Mouse (Mus musculus) layer of hippocampus, adult 9-10 months (tissue): ENCODE data around the gene Steap2.
"Not testable (repeated sequence)": the region's sequence is repeated elsewhere in the genome, so short reads cannot be mapped to it uniquely, and the experiment has no call there.

Experiments used
- DNase-seq: peaks from one replicate; pipeline ENCODE4 v3.0.0; 2022; ENCODE audit warnings: low spot score

The Steap2 gene

DNA sequence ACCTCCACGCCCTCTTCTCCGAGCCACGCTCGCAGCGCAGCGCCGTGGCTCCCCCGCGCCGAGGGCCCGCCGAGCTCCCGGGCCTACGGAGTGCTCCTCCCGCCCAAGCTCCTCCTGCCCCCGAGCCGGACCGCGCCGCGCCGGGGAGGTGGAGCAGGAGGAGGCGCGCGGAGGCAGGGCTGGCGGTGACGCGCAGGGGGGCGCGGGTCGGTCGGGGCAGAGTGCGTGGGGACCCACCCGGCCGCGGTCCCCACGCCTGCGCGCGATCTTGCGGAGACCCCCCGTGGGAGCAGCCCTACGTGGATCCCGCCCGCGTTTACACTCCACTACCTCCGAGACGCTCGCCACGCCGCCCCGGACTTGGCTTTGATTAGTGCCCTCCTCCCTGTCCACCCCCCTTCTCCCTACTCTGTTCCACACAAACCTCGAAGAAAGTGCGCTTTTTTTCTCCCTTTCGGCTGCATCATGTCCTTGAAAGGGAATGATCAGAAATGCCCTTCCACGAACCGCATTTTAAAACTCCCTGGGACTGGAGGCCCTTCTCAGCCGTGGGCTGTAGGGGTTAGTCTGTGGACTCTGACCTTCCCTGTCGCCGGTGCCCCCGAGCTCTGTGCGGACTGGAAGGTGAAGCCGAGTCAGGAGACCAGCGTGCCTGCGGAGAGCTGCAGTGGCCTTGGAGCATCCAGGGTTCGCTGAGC, at the start of gene Steap2:
Gene Steap2, minus strand, starts transcription at position 623 of the 698 bp plus-strand sequence.
- no peak for DNase-seq

DNA sequence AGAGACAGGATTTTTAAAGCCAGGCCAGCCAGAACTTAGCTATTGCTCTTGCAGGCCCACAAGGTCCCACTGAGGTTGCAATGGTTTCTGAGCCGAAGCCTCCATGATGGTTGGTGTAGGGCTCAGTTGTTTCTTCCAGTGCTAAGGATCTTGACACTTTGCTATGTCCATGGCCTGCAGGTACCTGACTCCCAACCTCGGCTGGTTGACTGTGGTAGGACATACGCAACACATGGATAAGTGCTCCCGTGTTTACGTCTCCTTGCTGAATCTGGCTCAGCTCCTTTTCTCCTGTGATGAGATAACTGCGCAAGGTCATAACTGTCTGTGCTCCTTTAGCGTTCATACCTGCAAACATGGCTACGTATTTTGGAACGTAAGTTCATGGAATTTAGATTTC, 40.1 kb upstream of the Steap2 start:
- DNase-seq: no peak

DNA sequence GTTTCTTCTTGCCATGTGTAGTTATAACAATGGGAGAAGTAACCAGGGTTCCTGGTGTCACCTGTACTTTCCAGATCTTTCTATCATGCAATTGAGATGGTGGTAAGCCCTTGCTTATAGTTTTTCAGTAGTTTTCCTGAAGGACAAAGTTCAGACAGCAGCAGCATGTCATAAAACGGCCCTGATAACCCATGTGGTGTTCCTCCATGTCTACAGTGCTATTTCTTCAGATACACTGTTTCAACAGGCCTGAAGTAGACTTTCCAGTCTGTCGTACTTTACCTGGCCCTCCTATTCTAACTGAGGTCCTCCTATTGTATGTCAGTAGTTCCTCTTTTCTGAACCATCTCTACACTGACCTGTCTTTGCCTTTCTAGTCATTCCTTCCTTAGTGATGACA, 38.5 kb upstream of the Steap2 start:
- no peak for DNase-seq

DNA sequence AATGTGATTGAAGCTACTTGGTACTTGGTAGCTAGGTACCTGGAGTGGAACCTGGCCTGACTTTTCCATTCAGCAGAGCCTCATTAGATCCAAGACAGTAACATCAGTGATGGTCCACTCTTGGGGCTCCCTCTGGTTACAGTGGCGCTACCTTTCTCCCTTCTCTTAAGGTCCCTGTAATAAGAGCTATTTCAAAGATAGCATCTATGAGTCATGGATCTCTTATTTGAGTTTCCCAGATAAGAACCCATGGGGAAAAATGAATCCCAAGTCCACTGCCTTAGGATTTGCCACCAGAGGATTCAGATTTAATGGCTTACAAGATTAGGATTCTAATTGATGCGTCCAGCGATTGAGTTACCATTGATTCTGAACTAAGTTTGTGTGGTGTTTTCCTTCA, 37.8 kb upstream of the Steap2 start:
- DNase-seq: no peak

DNA sequence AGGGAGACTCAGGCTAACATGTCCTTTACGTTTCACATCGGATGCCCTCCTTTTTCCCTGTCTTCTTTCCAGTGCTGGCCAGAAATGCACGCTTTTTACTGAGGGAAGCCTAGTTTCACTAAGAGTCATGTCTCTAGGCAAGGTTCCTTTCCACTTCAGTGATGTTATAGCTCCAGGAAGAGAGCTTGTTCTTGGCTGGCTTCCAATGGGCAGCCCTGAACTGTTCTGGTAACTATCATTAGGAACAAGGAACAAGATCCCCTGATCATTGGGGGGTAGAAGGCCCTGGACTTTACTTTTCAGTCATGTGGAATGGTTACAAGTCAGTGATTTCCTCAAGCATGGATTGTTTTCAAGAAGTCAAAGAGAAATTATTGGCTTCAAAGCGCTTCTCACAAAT, 35.5 kb upstream of the Steap2 start:
- DNase-seq: no peak

DNA sequence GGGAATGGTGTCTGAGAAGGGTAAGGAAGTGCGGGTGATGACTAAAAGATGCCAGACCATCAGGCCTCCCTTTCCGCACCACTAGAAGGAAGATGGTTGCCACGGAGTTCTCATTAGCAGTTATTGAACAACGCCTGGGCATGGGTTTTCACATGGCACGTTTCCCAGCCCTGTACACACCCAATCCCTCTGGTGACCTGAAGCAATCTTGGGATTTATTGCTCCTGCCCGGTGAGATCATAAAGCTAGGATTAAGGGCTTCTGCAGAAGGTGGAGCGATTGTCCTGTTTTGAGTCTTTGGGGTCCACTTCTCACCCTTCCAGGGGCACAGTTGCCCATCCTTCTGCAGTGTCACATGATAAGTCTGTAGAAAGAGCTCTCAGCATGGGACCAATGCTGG, 27.8 kb upstream of the Steap2 start:
- DNase-seq: no peak

DNA sequence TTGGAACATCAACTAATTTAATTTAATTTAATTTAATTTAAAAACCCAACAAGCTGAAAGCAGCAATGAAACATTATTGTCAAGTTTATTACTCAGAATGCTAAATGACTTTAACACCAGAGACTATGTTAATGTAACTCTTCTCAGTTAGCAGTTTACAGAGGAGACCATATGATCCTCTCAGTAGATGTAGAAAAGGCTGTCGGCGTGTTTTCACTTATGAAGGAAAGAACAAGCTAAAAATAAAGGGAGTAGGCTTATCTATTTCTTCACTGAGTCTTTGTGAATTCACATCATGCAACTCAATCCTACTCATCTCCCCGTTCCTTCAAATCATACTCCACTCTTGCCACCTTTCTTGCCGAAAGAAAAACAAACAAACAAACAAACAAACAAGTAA, 16.7 kb upstream of the Steap2 start:
- DNase-seq: no peak

DNA sequence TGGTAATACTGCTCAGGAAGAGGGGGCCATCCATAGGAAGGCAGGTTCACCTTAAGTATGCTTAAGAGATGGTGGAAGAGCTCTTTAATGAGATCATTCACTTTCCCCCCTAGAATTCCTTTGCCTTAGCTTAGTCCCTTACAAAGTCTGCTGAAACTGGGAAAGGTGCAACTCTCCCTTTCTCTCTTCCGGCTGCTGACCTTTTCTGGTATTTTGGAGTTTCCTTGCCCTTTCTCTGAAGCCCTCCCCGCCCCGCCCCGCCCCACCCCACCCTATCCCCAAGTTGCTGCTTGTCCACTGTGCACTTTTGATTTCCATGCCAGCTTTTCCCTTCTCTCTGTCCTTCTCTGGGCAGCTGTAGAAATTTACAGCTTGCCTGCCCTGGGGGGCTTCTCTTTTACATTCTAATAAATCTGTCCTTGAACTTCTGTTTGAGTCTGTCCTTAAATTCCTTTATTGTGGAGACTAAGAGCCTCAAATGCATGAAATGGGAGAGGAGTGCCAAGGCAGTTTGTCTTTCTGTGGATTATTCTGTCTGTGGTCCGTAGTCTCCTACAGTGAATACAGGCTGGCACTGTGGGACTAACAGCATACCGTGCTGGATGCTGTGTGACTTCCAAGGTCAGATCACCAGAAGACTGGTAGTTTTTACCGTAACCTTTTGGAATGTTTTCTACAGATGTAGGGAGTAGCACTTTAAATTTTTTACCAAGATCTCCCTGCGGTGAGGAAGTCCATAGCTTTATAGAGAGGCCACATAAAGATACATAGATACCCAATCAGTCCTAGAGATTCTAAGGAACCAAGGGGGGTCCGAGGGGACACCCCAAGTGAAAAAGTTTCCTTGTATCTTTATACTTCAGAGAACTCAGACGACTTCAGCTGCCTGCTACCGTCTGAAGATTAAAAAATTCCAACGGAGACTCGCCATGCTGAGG, 13.2 kb upstream of the Steap2 start:
- no peak for DNase-seq

DNA sequence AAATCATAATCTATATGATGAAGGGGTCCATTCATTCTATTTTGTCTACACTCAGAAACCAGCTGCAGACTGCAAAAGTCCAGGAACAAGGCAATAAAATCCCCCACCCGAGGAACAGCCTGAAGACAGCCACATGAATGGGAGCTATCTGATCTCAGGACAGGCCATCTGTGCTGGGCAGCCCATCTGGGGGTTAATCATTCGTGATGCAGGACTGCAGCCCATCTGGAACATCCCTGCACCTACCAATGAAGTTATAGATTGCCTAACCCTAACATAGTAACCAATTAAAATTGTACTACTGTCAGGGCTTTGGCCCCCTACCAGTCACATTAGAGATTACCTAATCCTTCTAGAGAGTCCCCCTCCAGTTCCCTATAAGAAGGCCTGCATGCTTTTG, 10.6 kb upstream of the Steap2 start:
- no peak for DNase-seq

DNA sequence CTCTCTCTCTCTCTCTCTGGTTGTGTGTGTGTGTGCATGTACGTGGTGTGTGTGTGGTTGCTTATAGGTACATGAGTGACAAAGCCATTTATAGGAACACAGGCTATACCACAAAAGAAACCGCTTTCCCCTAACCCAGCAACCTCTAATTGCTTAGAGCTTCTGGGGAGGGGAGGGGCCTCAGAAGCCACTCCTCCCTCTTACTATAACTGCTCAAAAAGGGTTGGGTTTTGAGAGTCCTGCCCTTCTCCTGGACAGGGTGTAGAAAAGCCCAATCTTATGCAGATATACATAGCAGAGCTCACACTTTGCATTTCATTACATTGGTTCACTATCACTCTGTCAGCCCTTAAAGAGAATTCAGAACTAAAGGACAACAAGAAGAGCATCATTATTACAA, 6.0 kb upstream of the Steap2 start:
- no peak for DNase-seq

DNA sequence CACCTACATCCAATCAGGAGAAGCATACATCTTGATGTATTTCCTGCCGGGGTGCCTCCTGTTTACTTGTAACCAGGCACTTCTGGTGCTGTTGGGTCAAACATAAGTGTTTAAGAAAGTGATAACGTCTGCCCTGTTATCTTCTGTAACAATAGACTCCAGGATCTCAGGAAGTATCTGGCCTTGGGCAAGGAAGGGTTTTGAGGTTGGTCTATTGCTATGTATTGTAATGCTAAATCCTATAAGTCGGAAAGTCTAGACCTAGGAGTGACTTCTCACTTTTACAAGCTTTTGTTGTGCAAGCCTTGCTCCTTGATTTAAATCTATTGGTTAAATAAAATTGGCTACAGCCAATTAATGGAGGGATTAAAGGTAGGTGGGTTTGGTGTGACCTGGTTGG, 4.5 kb upstream of the Steap2 start:
- DNase-seq: no peak

DNA sequence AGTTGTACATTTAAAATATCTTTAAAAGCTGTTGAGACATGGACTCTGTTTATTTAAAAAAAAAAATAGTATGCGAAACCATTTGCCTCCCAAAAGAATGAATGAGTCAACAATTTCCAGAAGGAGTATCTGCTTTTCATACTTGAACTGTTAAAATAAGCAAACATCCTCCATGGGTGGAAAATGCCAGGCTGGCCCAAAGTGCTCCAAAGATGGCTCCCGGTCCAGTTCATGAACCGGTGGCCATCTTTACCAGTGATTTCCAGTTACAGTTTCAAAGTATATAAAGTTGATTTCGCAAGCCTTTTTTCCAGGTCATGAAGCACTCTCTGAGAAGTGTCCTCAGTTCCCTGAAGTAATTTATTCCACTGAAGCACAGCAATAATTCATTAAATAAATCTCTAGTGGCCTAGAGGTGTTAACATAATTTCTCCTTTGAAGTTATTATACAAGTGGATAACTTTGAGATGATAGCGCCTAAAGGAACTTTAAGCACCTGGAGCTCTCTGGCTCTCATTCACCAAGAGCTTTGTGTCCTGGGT, 1.1 kb upstream of the Steap2 start:
- no peak for DNase-seq

DNA sequence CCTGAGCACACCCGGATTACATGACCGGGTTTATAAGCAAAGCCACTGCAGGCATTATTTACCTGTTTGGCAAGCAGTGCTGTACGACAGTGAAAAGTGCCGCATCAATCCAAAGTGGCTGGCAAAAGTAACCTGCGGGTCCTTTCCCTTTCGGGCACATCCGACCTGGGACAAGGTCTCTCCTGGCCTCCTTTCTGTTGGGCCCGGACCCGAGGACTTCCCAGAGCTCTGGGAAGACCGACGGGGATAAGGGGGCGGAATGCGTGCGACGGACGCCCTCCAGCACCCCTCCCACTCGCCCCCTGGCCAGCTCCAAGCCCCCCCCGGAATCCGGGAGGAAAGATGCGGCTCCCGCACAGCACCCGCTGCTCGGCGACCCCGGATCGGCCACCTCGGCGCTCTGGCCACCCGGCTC, 830 bp downstream of the Steap2 start:
- no peak for DNase-seq

DNA sequence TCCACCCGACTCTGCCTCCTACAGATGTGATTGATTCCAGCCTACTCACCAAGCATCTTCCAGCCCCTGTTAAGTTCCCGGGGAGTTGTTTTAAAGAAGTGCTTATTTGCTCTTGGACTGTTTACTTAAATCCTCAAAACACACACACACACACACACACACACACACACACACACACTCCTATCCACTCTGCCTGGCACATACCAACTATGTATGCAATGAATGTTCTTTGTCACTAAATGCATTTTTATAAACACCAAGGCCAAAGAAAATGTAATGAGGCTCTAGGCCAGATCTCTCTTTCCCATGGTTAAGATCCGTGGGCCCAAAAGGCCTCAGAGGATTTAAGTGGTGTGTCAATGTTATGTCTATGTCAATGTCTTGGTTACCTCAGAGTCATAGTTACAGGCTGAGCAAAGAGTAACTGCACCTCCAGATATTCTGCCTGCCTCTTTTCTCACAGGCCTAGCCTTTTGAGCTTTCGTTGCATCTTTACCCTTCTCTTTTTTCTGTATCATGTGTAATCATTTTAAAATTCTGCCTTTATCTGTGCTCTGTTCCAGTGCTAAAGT, 2.1 kb downstream of the Steap2 start:
- DNase-seq: no peak

DNA sequence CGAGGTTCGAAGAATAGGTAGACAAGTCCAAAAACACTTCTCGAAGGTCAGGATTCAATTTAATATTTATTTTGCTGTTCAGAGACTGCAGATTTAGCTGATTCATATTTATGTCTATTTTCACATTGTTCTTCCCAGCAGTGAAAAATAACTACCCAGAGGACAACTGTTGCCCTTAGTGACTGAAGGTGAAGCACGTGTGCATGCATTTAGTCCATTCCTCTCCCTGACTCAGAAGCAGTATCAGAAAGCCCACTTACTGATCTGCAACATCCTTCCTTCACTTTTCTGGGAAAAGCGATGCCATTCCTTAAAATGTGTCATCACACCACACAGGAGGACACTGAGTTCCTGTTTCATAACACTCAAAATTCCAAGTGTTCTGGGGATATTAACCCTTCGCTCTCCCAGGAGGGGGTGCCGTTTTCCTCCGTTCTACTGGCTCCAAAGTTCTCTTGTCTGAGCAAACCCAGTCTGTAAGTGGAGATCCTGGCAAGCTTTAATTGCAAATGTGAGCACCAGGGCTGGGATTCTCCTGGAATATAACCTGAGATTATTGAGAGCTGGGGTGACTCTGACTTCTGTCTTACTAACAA, 5.3 kb downstream of the Steap2 start:
- no peak for DNase-seq

DNA sequence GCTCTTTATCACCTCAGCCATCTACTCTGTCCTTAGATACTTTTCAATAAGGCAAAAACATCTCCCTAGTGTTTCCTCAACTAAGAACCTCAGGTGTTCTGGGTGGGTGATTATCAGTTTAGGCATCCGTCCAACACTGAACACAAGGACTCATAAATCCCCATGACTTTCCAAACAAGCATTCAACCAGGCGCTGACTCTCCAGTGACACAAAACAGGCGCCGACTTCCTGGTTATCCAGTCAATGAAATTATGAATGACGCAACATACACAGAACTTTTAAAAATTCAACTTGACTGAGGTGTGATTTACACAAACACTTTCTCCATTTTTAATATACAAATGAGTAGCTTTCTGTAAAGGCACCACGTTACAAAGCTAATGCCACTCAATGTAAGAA, 6.2 kb downstream of the Steap2 start:
- no peak for DNase-seq

DNA sequence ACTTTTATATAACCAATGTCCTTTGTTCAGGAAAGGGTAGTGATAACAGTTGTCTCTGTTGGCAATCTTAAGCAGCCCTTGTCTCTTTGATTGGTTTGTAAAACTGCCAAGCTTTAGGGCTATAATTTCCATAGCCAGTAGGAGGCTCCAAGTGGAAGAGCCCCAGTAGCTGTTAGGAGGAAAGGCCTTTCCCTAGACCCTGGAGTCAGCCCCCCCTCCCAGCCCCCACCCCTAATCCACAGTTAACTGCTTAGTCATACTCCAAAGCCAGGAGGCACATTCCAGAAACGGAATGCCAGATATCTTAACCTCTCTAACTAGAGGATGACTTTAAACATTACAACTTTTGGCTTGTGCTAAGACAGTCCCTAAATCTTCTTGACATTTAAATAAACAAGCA, 7.4 kb downstream of the Steap2 start:
- no peak for DNase-seq

DNA sequence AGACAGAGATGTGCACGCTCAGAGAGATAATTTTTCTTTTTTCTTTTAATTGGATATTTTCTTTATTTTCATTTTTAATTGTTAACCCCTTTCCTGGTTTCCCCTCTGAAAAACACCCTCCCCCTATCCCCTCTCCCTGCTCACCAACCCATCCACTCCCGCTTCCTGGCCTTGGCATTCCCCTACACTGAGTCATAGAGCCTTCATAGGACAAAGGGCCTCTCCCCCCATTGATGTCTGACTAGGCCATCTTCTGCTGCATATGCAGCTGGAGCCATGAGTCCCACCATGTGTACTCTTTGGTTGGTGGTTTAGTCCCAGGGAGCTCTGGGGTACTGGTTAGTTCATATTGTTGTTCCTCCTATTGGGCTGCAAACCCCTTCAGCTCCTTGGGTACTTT, 9.4 kb downstream of the Steap2 start:
- not testable (repeated sequence) for DNase-seq

DNA sequence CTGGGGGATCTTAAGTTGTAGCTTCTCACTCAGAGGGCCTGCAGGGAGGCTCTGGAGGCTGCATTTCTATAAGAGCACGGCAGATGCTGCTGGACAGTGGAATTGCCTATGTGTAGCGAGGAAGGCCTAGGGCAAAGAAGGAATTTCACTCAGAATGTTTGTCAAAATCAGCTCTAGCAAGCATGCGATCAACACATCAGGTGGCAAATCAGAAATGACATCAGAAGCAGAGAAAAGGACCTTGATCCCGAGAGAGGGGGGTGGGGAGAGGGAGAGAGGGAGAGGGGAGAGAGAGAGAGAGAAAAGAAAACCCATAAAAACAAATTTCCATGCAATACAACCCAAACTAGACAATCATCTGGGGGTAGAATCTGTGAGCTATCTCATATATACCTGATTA, 11.1 kb downstream of the Steap2 start:
- no peak for DNase-seq

DNA sequence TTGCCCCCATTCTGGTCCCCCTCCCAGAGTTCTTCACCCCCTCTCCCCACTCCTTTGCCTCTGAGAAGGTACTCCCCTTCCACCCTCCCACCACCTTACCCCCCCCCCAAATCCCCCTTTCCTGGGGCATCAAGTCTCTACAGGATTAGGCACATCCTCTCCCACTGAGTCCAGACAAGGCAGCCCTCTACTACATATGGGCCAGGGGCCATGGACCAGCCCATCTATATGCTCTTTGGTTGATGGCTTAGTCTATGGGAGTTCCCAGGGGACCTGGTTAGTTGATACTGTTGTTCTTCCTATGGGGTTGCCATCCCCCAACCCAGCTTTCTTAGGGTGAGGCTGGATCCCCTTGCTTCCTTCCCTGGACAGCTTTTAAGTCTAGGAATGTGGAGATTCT, 14.9 kb downstream of the Steap2 start:
- no peak for DNase-seq

DNA sequence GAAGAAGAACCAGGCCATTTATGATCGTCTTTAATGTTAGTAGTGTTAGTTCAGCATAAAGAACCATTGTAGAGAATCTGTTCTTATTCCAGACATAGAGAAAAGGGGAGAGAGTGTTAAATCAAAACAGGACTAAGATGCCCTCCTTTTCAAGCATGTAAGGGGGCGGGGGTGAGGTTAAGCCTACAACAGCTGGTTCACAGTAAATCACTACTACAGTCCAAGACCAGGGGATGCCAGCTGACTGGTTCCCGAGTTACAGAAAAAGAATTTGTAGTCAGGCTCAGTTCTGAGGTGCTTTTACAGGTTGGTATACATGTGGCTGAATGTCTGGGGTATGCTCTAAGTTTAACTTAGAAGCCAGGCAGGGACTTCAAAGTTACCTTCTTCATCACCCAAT, 18.3 kb downstream of the Steap2 start:
- no peak for DNase-seq

DNA sequence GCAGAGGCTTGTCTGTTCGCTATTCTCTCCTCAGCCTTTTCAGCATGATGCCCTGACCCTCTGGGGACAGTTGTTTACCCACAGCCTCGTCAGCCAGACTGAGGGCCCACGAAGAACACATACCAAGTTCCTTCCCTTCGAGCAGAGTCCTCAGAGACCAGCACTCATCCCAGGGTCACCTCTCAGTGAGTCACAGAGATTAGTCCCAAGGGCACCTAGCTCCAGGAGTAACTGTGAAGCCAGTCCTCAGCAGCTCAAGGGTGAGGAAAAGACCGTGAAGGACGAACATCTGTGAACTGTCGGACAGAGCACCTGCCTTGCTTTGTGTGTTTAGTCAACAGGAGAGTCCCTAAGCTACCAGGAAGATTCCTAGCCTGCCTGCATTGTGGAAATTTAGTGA, 25.5 kb downstream of the Steap2 start:
- no peak for DNase-seq
